8 mouse cellular contexts compared by ENCODE assay signal in genomic region chr6:86497071-86497815, GRCm38 (mm10). TPM values are rescaled to one million over a fixed set of nuclear protein-coding genes. Genes with fewer than 3 reads are reported as not detected.
DNase-seq lines count a peak whose midpoint lies in the region; ATAC-seq and TF ChIP-seq lines count a peak whose summit lies in the region.

No protein-coding gene starts in this region.

- peak overlapping the region; percentile 42 for H3K4me2 ChIP-seq in embryonic facial prominence, embryonic 12.5 days (replicated peaks)
- peak overlapping the region; percentile 52 for H3K4me2 ChIP-seq in intestine, embryonic 14.5 days (ENCODE audit: low read length)
- H3K4me2 ChIP-seq in liver, embryonic 16.5 days (ENCODE audit: low read depth, low read length): peak overlapping the region; percentile 46

- 13% methylated on average over 13 of the region's 13 CpGs for WGBS in embryonic facial prominence, embryonic 12.5 days
- WGBS in intestine, embryonic 14.5 days: 15% methylated on average over 13 of the region's 13 CpGs
- 11% methylated on average over 13 of the region's 13 CpGs for WGBS in liver, embryonic 16.5 days (ENCODE audit: insufficient replicate concordance)
- 46% methylated on average over 13 of the region's 13 CpGs for WGBS in olfactory bulb, adult 2 months

- H3K36me3 ChIP-seq in embryonic facial prominence, embryonic 12.5 days: no peaks in the 10 kb centered on the region
- no peaks in the 10 kb centered on the region for H3K36me3 ChIP-seq in intestine, embryonic 14.5 days (ENCODE audit: control insufficient read depth, insufficient read depth, low read length)
- H3K36me3 ChIP-seq in liver, embryonic 16.5 days (ENCODE audit: control insufficient read depth, insufficient read depth): no peaks in the 10 kb centered on the region

- H3K4me1 ChIP-seq in embryonic facial prominence, embryonic 12.5 days: peaks cover 31% of the 10 kb centered on the region
- peaks cover 10% of the 10 kb centered on the region for H3K4me1 ChIP-seq in intestine, embryonic 14.5 days (replicated peaks; ENCODE audit: control insufficient read depth, insufficient read depth, low read length)
- peaks cover 12% of the 10 kb centered on the region for H3K4me1 ChIP-seq in liver, embryonic 16.5 days (ENCODE audit: control insufficient read depth, low read depth, low read length)
- H3K4me1 ChIP-seq in olfactory bulb, adult 2 months (ENCODE audit: control insufficient read depth, insufficient read depth, low read length): peaks cover 6% of the 10 kb centered on the region; the same call in 1 of the 2 replicates

- peak overlapping the region; percentile 33; the same call in 1 of the 2 replicates for H3K9ac ChIP-seq in embryonic facial prominence, embryonic 12.5 days
- peak overlapping the region; percentile 37 for H3K9ac ChIP-seq in intestine, embryonic 14.5 days (ENCODE audit: low read length)
- peak overlapping the region; percentile 41 for H3K9ac ChIP-seq in liver, embryonic 16.5 days (ENCODE audit: low read depth, low read length)

- TF ChIP-seq CTCF in left cerebral cortex, adult 2 months (IDR thresholded peaks at IDR 0.05): no peak; the same call in 1 of the 2 replicates
- TF ChIP-seq CTCF in olfactory bulb, adult 2 months (IDR thresholded peaks at IDR 0.05; ENCODE audit: insufficient read depth, low read depth, low read length): no peak

- no peak for TF ChIP-seq POLR2A in olfactory bulb, adult 2 months (IDR thresholded peaks at IDR 0.05; ENCODE audit: insufficient read depth, low read depth, low read length)

- H3K27ac ChIP-seq in left cerebral cortex, adult 2 months: peak overlapping the region; percentile 54
- H3K27ac ChIP-seq in embryonic facial prominence, embryonic 12.5 days: peak overlapping the region; percentile 82
- peak overlapping the region; percentile 66 for H3K27ac ChIP-seq in intestine, embryonic 14.5 days (ENCODE audit: low read depth)
- H3K27ac ChIP-seq in liver, embryonic 16.5 days (ENCODE audit: low read length): peak overlapping the region; percentile 71
- H3K27ac ChIP-seq in olfactory bulb, adult 2 months (ENCODE audit: insufficient read depth, low read depth, low read length): 0 out of 2 replicates have a peak overlapping the region, but pooled peaks have one; percentile 33

- 0 out of 2 replicates have a peak, but pooled peaks have one; percentile 43 for ATAC-seq in embryonic facial prominence, embryonic 12.5 days (ENCODE audit: insufficient number of reproducible peaks, insufficient read depth, low FRiP score, low TSS enrichment)
- ATAC-seq in intestine, embryonic 14.5 days (replicated peaks; ENCODE audit: low FRiP score, low TSS enrichment, low read depth): peak; percentile 33; the same call in 1 of the 2 replicates
- ATAC-seq in liver, embryonic 16.5 days (ENCODE audit: low read depth): peak; percentile 41

- DNase-seq in left cerebral cortex, adult 2 months (ENCODE audit: extremely low spot score in 1 of 2, low spot score in 2 of 2): no peak
- DNase-seq in left cerebral cortex, adult 18-20 months (ENCODE audit: low spot score in 2 of 2): no peak
- DNase-seq in intestine, embryonic 14.5 days (ENCODE audit: low spot score): peak; percentile 66
- DNase-seq in layer of hippocampus, adult 9-11 months: no peak
- no peak for DNase-seq in cerebellum, postnatal 4 days (ENCODE audit: low spot score in 2 of 2)

- H3K27me3 ChIP-seq in embryonic facial prominence, embryonic 12.5 days: no peaks in the 10 kb centered on the region
- no peaks in the 10 kb centered on the region for H3K27me3 ChIP-seq in intestine, embryonic 14.5 days (replicated peaks; ENCODE audit: control insufficient read depth, insufficient read depth, low read length)
- H3K27me3 ChIP-seq in liver, embryonic 16.5 days (ENCODE audit: control insufficient read depth, insufficient read depth, low read depth, low read length): no peaks in the 10 kb centered on the region

- no peaks in the 10 kb centered on the region for H3K9me3 ChIP-seq in embryonic facial prominence, embryonic 12.5 days
- no peaks in the 10 kb centered on the region for H3K9me3 ChIP-seq in intestine, embryonic 14.5 days (ENCODE audit: control insufficient read depth, low read length)
- H3K9me3 ChIP-seq in liver, embryonic 16.5 days (replicated peaks; ENCODE audit: control insufficient read depth, low read length): no peaks in the 10 kb centered on the region

- peak overlapping the region; percentile 26; the same call in 1 of the 2 replicates for H3K4me3 ChIP-seq in left cerebral cortex, adult 2 months
- H3K4me3 ChIP-seq in embryonic facial prominence, embryonic 12.5 days: peak overlapping the region; percentile 24
- peak overlapping the region; percentile 33 for H3K4me3 ChIP-seq in intestine, embryonic 14.5 days (ENCODE audit: low read depth, low read length)
- H3K4me3 ChIP-seq in liver, embryonic 16.5 days (ENCODE audit: low read depth, low read length): peak overlapping the region; percentile 42
- peak overlapping the region; percentile 27 for H3K4me3 ChIP-seq in olfactory bulb, adult 2 months (ENCODE audit: insufficient read depth, low read depth, low read length)

- intact Hi-C loops in left cerebral cortex, adult 2 months (cut with DNase I): no loop called here

RNA-seq across cellular contexts. Expression of gene Pcbp1, which starts 28.9 kb away (rescaled TPM):
- total RNA-seq in left cerebral cortex, adult 2 months (2021): 100 to 1,000 TPM; 174 to 176 TPM
- total RNA-seq in left cerebral cortex, adult 18-20 months (2021): 100 to 1,000 TPM; 188 to 189 TPM
- 537 and 549 TPM in 2 replicates for polyA plus RNA-seq in embryonic facial prominence, embryonic 12.5 days (2016; fragmentation: Nextera tagmentation; extraction: Ambion mirVana)
- 261 and 405 TPM in 2 replicates for polyA plus RNA-seq in intestine, embryonic 14.5 days (2014; fragmentation: Nextera tagmentation; extraction: Ambion mirVana)
- polyA plus RNA-seq in liver, embryonic 16.5 days (2015; fragmentation: Nextera tagmentation; extraction: Ambion mirVana): 82.3 and 84.0 TPM in 2 replicates
- not detected in 2 replicates for polyA plus RNA-seq in olfactory bulb, adult 2 months (2012; ENCODE audit: insufficient read depth, insufficient read length, low replicate concordance, missing spikeins)

RNA-seq across cellular contexts. Expression of gene C87436, which starts 59.1 kb away (rescaled TPM):
- 10 to 100 TPM; 19.3 to 24.7 TPM for total RNA-seq in left cerebral cortex, adult 2 months (2021)
- 10 to 100 TPM; 21.6 to 22.8 TPM for total RNA-seq in left cerebral cortex, adult 18-20 months (2021)
- polyA plus RNA-seq in embryonic facial prominence, embryonic 12.5 days (2016; fragmentation: Nextera tagmentation; extraction: Ambion mirVana): 27.0 and 30.3 TPM in 2 replicates
- polyA plus RNA-seq in intestine, embryonic 14.5 days (2014; fragmentation: Nextera tagmentation; extraction: Ambion mirVana): 21.4 and 26.5 TPM in 2 replicates
- polyA plus RNA-seq in liver, embryonic 16.5 days (2015; fragmentation: Nextera tagmentation; extraction: Ambion mirVana): 10.6 and 10.8 TPM in 2 replicates
- polyA plus RNA-seq in olfactory bulb, adult 2 months (2012; ENCODE audit: insufficient read depth, insufficient read length, low replicate concordance, missing spikeins): not detected in 2 replicates
